Mouse (Mus musculus): ENCODE measurements at regions not wholly inside any gene's neighbourhood (a gene's known extent, or its start where the extent isn't known, plus 50 kb on each side); places are given as distances from the start of the nearest gene placed in this dataset.

GRCm38 (mm10) chr3:134654051-134654450 is 174.8 kb upstream of the Tacr3 start:
- H3ac ChIP-seq (ENCODE audit: control insufficient read depth, insufficient read length) = no peak overlapping the region
- H3K4me3 ChIP-seq = no peak overlapping the region
- H3K4me2 ChIP-seq (ENCODE audit: low read depth) = no peak overlapping the region
- no peaks in the 10 kb centered on the region for H3K79me2 ChIP-seq (ENCODE audit: control insufficient read depth, insufficient read depth)
- H3K36me3 ChIP-seq (ENCODE audit: control insufficient read depth, insufficient read depth) = no peaks in the 10 kb centered on the region
- TF ChIP-seq TCF12 (IDR thresholded peaks at IDR 0.05; ENCODE audit: insufficient read depth, poor library complexity, severe bottlenecking) (no peak), MYOG (IDR thresholded peaks at IDR 0.05; ENCODE audit: control insufficient read depth in 1 of 3, insufficient read depth in 1 of 3, insufficient read length in 2 of 3, low read depth in 2 of 3) (no peak)
- H3K27me3 ChIP-seq (ENCODE audit: control insufficient read depth, insufficient read depth, insufficient read length) = no peaks in the 10 kb centered on the region

GRCm38 (mm10) chr3:134694893-134695292 is 133.9 kb upstream of the Tacr3 start:
- Histone ChIP-seq H3K27me3 (ENCODE audit: control insufficient read depth, insufficient read depth, insufficient read length) (no peaks in the 10 kb centered on the region), H3K4me3 (no peak overlapping the region), H3K79me2 (ENCODE audit: control insufficient read depth, insufficient read depth) (no peaks in the 10 kb centered on the region), H3K4me2 (ENCODE audit: low read depth) (no peak overlapping the region), H3K36me3 (ENCODE audit: control insufficient read depth, insufficient read depth) (no peaks in the 10 kb centered on the region), H3ac (ENCODE audit: control insufficient read depth, insufficient read length) (no peak overlapping the region)
- no peak for TF ChIP-seq MAX (IDR thresholded peaks at IDR 0.05; ENCODE audit: low read depth)
- TF ChIP-seq MYOD1 (IDR thresholded peaks at IDR 0.05; ENCODE audit: control insufficient read depth in 1 of 3, insufficient read length in 2 of 3, low read depth in 2 of 3) = no peak
- TF ChIP-seq USF1 (IDR thresholded peaks at IDR 0.05; ENCODE audit: low read depth) = no peak
- TF ChIP-seq TCF3 (IDR thresholded peaks at IDR 0.05; ENCODE audit: insufficient read length, low read depth) = no peak
- no peak for TF ChIP-seq E2F4 (IDR thresholded peaks at IDR 0.05; ENCODE audit: insufficient read depth)
- no peak for TF ChIP-seq POLR2A (IDR thresholded peaks at IDR 0.05; ENCODE audit: insufficient read length, low read depth)
- TF ChIP-seq REST (IDR thresholded peaks at IDR 0.05; ENCODE audit: insufficient read depth, insufficient read length) = no peak
- TF ChIP-seq CEBPB (IDR thresholded peaks at IDR 0.05; ENCODE audit: insufficient read depth, poor library complexity, severe bottlenecking) = no peak
- TF ChIP-seq MYOG (IDR thresholded peaks at IDR 0.05; ENCODE audit: control insufficient read depth in 1 of 3, insufficient read depth in 1 of 3, insufficient read length in 2 of 3, low read depth in 2 of 3) = no peak
- no peak for TF ChIP-seq SRF (IDR thresholded peaks at IDR 0.05; ENCODE audit: control insufficient read depth, insufficient read length, low read depth)
- TF ChIP-seq TCF12 (IDR thresholded peaks at IDR 0.05; ENCODE audit: insufficient read depth, poor library complexity, severe bottlenecking) = no peak
- TF ChIP-seq POLR2AphosphoS2 (IDR thresholded peaks at IDR 0.05; ENCODE audit: insufficient read length, low read depth) = no peak

DNA sequence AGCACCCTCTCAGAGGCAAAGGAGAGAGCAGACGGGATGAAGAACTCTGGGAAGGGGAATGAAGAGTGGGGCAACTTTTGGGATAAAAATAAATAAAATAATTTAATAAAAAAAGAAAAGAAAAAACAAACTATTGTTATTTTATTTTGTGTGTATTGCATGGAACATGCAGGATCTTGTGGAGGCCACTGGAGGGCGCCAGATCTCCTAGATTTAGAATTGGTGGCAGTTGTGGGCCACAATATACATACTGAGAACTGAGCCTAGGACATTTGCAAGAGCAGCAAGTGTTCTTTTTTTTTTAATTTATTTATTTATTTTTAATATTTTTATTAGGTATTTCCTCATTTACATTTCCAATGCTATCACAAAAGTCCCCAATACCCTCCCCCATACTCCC is 110.2 kb upstream of the Tacr3 start:
- Histone ChIP-seq H3K27me3 (ENCODE audit: control insufficient read depth, insufficient read depth, insufficient read length) (no peaks in the 10 kb centered on the region), H3K4me3 (no peak overlapping the region), H3ac (ENCODE audit: control insufficient read depth, insufficient read length) (no peak overlapping the region), H3K4me2 (ENCODE audit: low read depth) (no peak overlapping the region), H3K79me2 (ENCODE audit: control insufficient read depth, insufficient read depth) (no peaks in the 10 kb centered on the region), H3K36me3 (ENCODE audit: control insufficient read depth, insufficient read depth) (no peaks in the 10 kb centered on the region)
- no peak for TF ChIP-seq USF1 (IDR thresholded peaks at IDR 0.05; ENCODE audit: low read depth)
- TF ChIP-seq E2F4 (IDR thresholded peaks at IDR 0.05; ENCODE audit: insufficient read depth) = no peak
- no peak for TF ChIP-seq REST (IDR thresholded peaks at IDR 0.05; ENCODE audit: insufficient read depth, insufficient read length)
- no peak for TF ChIP-seq POLR2A (IDR thresholded peaks at IDR 0.05; ENCODE audit: insufficient read length, low read depth)
- no peak for TF ChIP-seq MYOG (IDR thresholded peaks at IDR 0.05; ENCODE audit: control insufficient read depth in 1 of 3, insufficient read depth in 1 of 3, insufficient read length in 2 of 3, low read depth in 2 of 3)
- TF ChIP-seq MAX (IDR thresholded peaks at IDR 0.05; ENCODE audit: low read depth) = no peak
- TF ChIP-seq CEBPB (IDR thresholded peaks at IDR 0.05; ENCODE audit: insufficient read depth, poor library complexity, severe bottlenecking) = no peak
- no peak for TF ChIP-seq TCF12 (IDR thresholded peaks at IDR 0.05; ENCODE audit: insufficient read depth, poor library complexity, severe bottlenecking)
- no peak for TF ChIP-seq SRF (IDR thresholded peaks at IDR 0.05; ENCODE audit: control insufficient read depth, insufficient read length, low read depth)
- no peak for TF ChIP-seq POLR2AphosphoS2 (IDR thresholded peaks at IDR 0.05; ENCODE audit: insufficient read length, low read depth)
- no peak for TF ChIP-seq TCF3 (IDR thresholded peaks at IDR 0.05; ENCODE audit: insufficient read length, low read depth)
- no peak for TF ChIP-seq MYOD1 (IDR thresholded peaks at IDR 0.05; ENCODE audit: control insufficient read depth in 1 of 3, insufficient read length in 2 of 3, low read depth in 2 of 3)

DNA sequence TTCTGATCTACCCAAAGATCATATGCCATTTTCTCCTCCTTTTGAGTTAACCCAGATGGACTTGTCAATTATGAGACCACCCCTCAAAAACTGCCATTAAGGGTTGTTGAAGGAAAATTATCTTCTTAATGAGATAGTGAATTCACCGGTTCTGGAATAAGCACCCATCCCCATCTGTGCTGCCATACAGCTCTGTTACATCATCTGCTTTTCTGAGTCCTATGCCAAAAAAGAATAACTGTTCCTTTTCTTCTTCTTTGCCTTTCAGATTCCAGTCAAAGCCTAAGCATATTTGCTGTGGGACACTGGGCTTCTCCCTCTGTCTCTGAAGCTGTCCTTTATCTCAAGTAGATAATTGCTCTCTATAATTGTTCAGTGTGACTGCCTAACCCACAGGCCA is 93.1 kb upstream of the Tacr3 start:
- H3K36me3 ChIP-seq (ENCODE audit: control insufficient read depth, insufficient read depth) = no peaks in the 10 kb centered on the region
- no peak overlapping the region for H3K4me3 ChIP-seq
- no peak for TF ChIP-seq MAX (IDR thresholded peaks at IDR 0.05; ENCODE audit: low read depth)
- TF ChIP-seq MYOD1 (IDR thresholded peaks at IDR 0.05; ENCODE audit: control insufficient read depth in 1 of 3, insufficient read length in 2 of 3, low read depth in 2 of 3) = no peak
- TF ChIP-seq MYOG (IDR thresholded peaks at IDR 0.05; ENCODE audit: control insufficient read depth in 1 of 3, insufficient read depth in 1 of 3, insufficient read length in 2 of 3, low read depth in 2 of 3) = no peak
- TF ChIP-seq USF1 (IDR thresholded peaks at IDR 0.05; ENCODE audit: low read depth) = no peak
- TF ChIP-seq POLR2A (IDR thresholded peaks at IDR 0.05; ENCODE audit: insufficient read length, low read depth) = no peak
- TF ChIP-seq E2F4 (IDR thresholded peaks at IDR 0.05; ENCODE audit: insufficient read depth) = no peak
- no peak for TF ChIP-seq SRF (IDR thresholded peaks at IDR 0.05; ENCODE audit: control insufficient read depth, insufficient read length, low read depth)
- TF ChIP-seq CEBPB (IDR thresholded peaks at IDR 0.05; ENCODE audit: insufficient read depth, poor library complexity, severe bottlenecking) = no peak
- no peak for TF ChIP-seq TCF3 (IDR thresholded peaks at IDR 0.05; ENCODE audit: insufficient read length, low read depth)
- TF ChIP-seq REST (IDR thresholded peaks at IDR 0.05; ENCODE audit: insufficient read depth, insufficient read length) = no peak
- TF ChIP-seq POLR2AphosphoS2 (IDR thresholded peaks at IDR 0.05; ENCODE audit: insufficient read length, low read depth) = no peak
- TF ChIP-seq TCF12 (IDR thresholded peaks at IDR 0.05; ENCODE audit: insufficient read depth, poor library complexity, severe bottlenecking) = no peak
- H3K27me3 ChIP-seq (ENCODE audit: control insufficient read depth, insufficient read depth, insufficient read length) = no peaks in the 10 kb centered on the region
- H3ac ChIP-seq (ENCODE audit: control insufficient read depth, insufficient read length) = no peak overlapping the region
- no peaks in the 10 kb centered on the region for H3K79me2 ChIP-seq (ENCODE audit: control insufficient read depth, insufficient read depth)
- no peak overlapping the region for H3K4me2 ChIP-seq (ENCODE audit: low read depth)

GRCm38 (mm10) chr3:134761108-134761507 is 67.7 kb upstream of the Tacr3 start:
- no peaks in the 10 kb centered on the region for H3K79me2 ChIP-seq (ENCODE audit: control insufficient read depth, insufficient read depth)
- TF ChIP-seq MYOD1 (IDR thresholded peaks at IDR 0.05; ENCODE audit: control insufficient read depth in 1 of 3, insufficient read length in 2 of 3, low read depth in 2 of 3) = no peak
- TF ChIP-seq MAX (IDR thresholded peaks at IDR 0.05; ENCODE audit: low read depth) = no peak
- no peak for TF ChIP-seq REST (IDR thresholded peaks at IDR 0.05; ENCODE audit: insufficient read depth, insufficient read length)
- TF ChIP-seq SRF (IDR thresholded peaks at IDR 0.05; ENCODE audit: control insufficient read depth, insufficient read length, low read depth) = no peak
- no peak for TF ChIP-seq TCF3 (IDR thresholded peaks at IDR 0.05; ENCODE audit: insufficient read length, low read depth)
- TF ChIP-seq POLR2AphosphoS2 (IDR thresholded peaks at IDR 0.05; ENCODE audit: insufficient read length, low read depth) = no peak
- no peak for TF ChIP-seq USF1 (IDR thresholded peaks at IDR 0.05; ENCODE audit: low read depth)
- no peak for TF ChIP-seq E2F4 (IDR thresholded peaks at IDR 0.05; ENCODE audit: insufficient read depth)
- TF ChIP-seq MYOG (IDR thresholded peaks at IDR 0.05; ENCODE audit: control insufficient read depth in 1 of 3, insufficient read depth in 1 of 3, insufficient read length in 2 of 3, low read depth in 2 of 3) = no peak
- TF ChIP-seq TCF12 (IDR thresholded peaks at IDR 0.05; ENCODE audit: insufficient read depth, poor library complexity, severe bottlenecking) = no peak
- no peak for TF ChIP-seq CEBPB (IDR thresholded peaks at IDR 0.05; ENCODE audit: insufficient read depth, poor library complexity, severe bottlenecking)
- no peak for TF ChIP-seq POLR2A (IDR thresholded peaks at IDR 0.05; ENCODE audit: insufficient read length, low read depth)

More at GRCm38 (mm10) chr3:134761108-134761507, 67.7 kb upstream of the Tacr3 start:
- no peaks in the 10 kb centered on the region for H3K36me3 ChIP-seq (ENCODE audit: control insufficient read depth, insufficient read depth)
- no peak overlapping the region for H3K4me3 ChIP-seq
- H3K27me3 ChIP-seq (ENCODE audit: control insufficient read depth, insufficient read depth, insufficient read length) = no peaks in the 10 kb centered on the region
- no peak overlapping the region for H3ac ChIP-seq (ENCODE audit: control insufficient read depth, insufficient read length)
- H3K4me2 ChIP-seq (ENCODE audit: low read depth) = no peak overlapping the region

Measured in myocyte (in vitro differentiated cells).